Mouse (Mus musculus) heart, embryonic 14.5 days (tissue): ENCODE measurements around the gene Padi2. TPM values are rescaled to one million over a fixed set of nuclear protein-coding genes. Genes with fewer than 3 reads are reported as not detected.

Experiments used
- ATAC-seq: fragments of 200-750 bp; cut with Nextera tagmentation; 2 replicates; pipeline ENCODE4 v1.8.0; 2017; ENCODE audit warnings: low read depth, moderate TSS enrichment; ENCODE audit not compliant: insufficient number of reproducible peaks, insufficient read depth, low FRiP score
- H3K27ac ChIP-seq, 2 experiments: fragments of 200-500 bp in 1 of 2; fragments of 300-500 bp in 1 of 2; sonication (generic) in 1 of 2; replicated peaks in 1 of 2; 2 replicates each; pipeline ENCODE4 v1.5.1; 2012 to 2014; ENCODE audit warnings: low read depth in 2 of 2, low read length in 2 of 2, control low read depth in 1 of 2, mild to moderate bottlenecking in 1 of 2, mixed read lengths in 1 of 2; ENCODE audit not compliant: control insufficient read depth in 1 of 2, insufficient read depth in 1 of 2
- H3K27me3 ChIP-seq: fragments of 300-500 bp; sonication (generic); 2 replicates; pipeline ENCODE4 v1.6.1; 2014; ENCODE audit warnings: mild to moderate bottlenecking, low read length, control low read depth; ENCODE audit not compliant: control insufficient read depth, insufficient read depth
- H3K36me3 ChIP-seq: fragments of 300-500 bp; sonication (generic); 2 replicates; pipeline ENCODE4 v1.6.1; 2014; ENCODE audit warnings: mild to moderate bottlenecking, control low read depth, low read length, mixed read lengths; ENCODE audit not compliant: control insufficient read depth, insufficient read depth
- H3K4me1 ChIP-seq, 2 experiments: fragments of 200-500 bp in 1 of 2; fragments of 300-500 bp in 1 of 2; sonication (generic) in 1 of 2; 2 replicates each; pipeline ENCODE4 v1.6.1; 2012 to 2014; ENCODE audit warnings: low read length in 2 of 2, control low read depth in 1 of 2, mixed read lengths in 1 of 2; ENCODE audit not compliant: control insufficient read depth in 2 of 2, insufficient read depth in 2 of 2
- H3K4me2 ChIP-seq: fragments of 300-500 bp; sonication (generic); 2 replicates; pipeline ENCODE4 v1.6.1; 2014; ENCODE audit warnings: mild to moderate bottlenecking, low read length
- H3K4me3 ChIP-seq, 2 experiments: fragments of 200-500 bp in 1 of 2; fragments of 300-500 bp in 1 of 2; sonication (generic) in 1 of 2; 2 replicates each; pipeline ENCODE4 v1.5.1; 2012 to 2014; ENCODE audit warnings: low read length in 2 of 2, mild to moderate bottlenecking in 2 of 2, control low read depth in 1 of 2, low read depth in 1 of 2, moderate library complexity in 1 of 2; ENCODE audit not compliant: control insufficient read depth in 1 of 2, insufficient read depth in 1 of 2
- H3K9ac ChIP-seq: fragments of 300-500 bp; sonication (generic); 2 replicates; pipeline ENCODE4 v1.6.1; 2014; ENCODE audit warnings: mild to moderate bottlenecking, low read length
- H3K9me3 ChIP-seq: fragments of 300-500 bp; sonication (generic); 2 replicates; pipeline ENCODE4 v1.6.1; 2016; ENCODE audit warnings: low read length, control low read depth; ENCODE audit not compliant: control insufficient read depth
- WGBS: fragments of 180-500 bp; shearing (Covaris S2); extraction: QIAGEN DNeasy Blood & Tissue Kit; methylation state at CpG from one replicate; pipeline ENCODE4 v1.1.7; 2014; 5-methylcytosine and 5-hydroxymethylcytosine counted together
- polyA plus RNA-seq: library from polyadenylated mRNA; unstranded; fragments of >200 nt; fragmentation: Nextera tagmentation; extraction: Ambion mirVana; gene quantifications from 2 replicates; pipeline ENCODE4 v1.2.1, GENCODE M21; 2014

The Padi2 gene
- polyA plus RNA-seq, 1 experiment from 2014 or later, result 0.89 TPM

- H3K4me3 ChIP-seq, result no peak overlapping the region
- no peak for ATAC-seq
Observed at GRCm38 (mm10) chr4:140881771-140882170, 24.4 kb upstream of the Padi2 start.

GRCm38 (mm10) chr4:140882365-140882764 is 23.8 kb upstream of the Padi2 start:
- no peaks in the 10 kb centered on the region for H3K4me1 ChIP-seq
- no peak overlapping the region for H3K27ac ChIP-seq
- no peak overlapping the region for H3K4me2 ChIP-seq
- 59% methylated on average over 4 of the region's 4 CpGs for WGBS
- H3K4me3 ChIP-seq, result no peak overlapping the region
- no peak overlapping the region for H3K9ac ChIP-seq
- ATAC-seq, result no peak
- H3K36me3 ChIP-seq, result no peaks in the 10 kb centered on the region
- peaks cover 9% of the 10 kb centered on the region for H3K9me3 ChIP-seq
- no peaks in the 10 kb centered on the region for H3K27me3 ChIP-seq

More at GRCm38 (mm10) chr4:140881771-140882170, 24.4 kb upstream of the Padi2 start:
- Histone ChIP-seq H3K9me3 (peaks cover 9% of the 10 kb centered on the region), H3K27ac (no peak overlapping the region), H3K4me2 (no peak overlapping the region), H3K36me3 (no peaks in the 10 kb centered on the region), H3K27me3 (no peaks in the 10 kb centered on the region), H3K9ac (no peak overlapping the region), H3K4me1 (no peaks in the 10 kb centered on the region)
- 86% methylated on average over 13 of the region's 13 CpGs for WGBS

- Histone ChIP-seq H3K36me3 (no peaks in the 10 kb centered on the region), H3K9ac (no peak overlapping the region), H3K27ac (no peak overlapping the region), H3K4me2 (no peak overlapping the region), H3K9me3 (peaks cover 9% of the 10 kb centered on the region), H3K4me1 (no peaks in the 10 kb centered on the region), H3K27me3 (no peaks in the 10 kb centered on the region), H3K4me3 (no peak overlapping the region)
- ATAC-seq, result no peak
- WGBS, result 98% methylated on average over 3 of the region's 3 CpGs
Observed at GRCm38 (mm10) chr4:140882981-140883380, 23.2 kb upstream of the Padi2 start.

GRCm38 (mm10) chr4:140883852-140884251 is 22.3 kb upstream of the Padi2 start:
- no peaks in the 10 kb centered on the region for H3K4me1 ChIP-seq
- peaks cover 9% of the 10 kb centered on the region for H3K9me3 ChIP-seq
- no peaks in the 10 kb centered on the region for H3K27me3 ChIP-seq
- H3K4me2 ChIP-seq, result no peak overlapping the region
- no peak overlapping the region for H3K9ac ChIP-seq
- H3K27ac ChIP-seq, result no peak overlapping the region
- 36% methylated on average over 4 of the region's 4 CpGs for WGBS
- H3K36me3 ChIP-seq, result no peaks in the 10 kb centered on the region
- no peak overlapping the region for H3K4me3 ChIP-seq
- ATAC-seq, result no peak

- ATAC-seq, result no peak
- H3K9me3 ChIP-seq, result peaks cover 8% of the 10 kb centered on the region; the same call in 1 of the 2 replicates
- 92% methylated on average over 14 of the region's 14 CpGs for WGBS
- H3K4me3 ChIP-seq, result no peak overlapping the region
- H3K27me3 ChIP-seq, result no peaks in the 10 kb centered on the region
- H3K4me1 ChIP-seq, result no peaks in the 10 kb centered on the region
- H3K9ac ChIP-seq, result no peak overlapping the region
- no peak overlapping the region for H3K4me2 ChIP-seq
- H3K36me3 ChIP-seq, result no peaks in the 10 kb centered on the region
- no peak overlapping the region for H3K27ac ChIP-seq
Observed at GRCm38 (mm10) chr4:140891525-140892162, 14.5 kb upstream of the Padi2 start.

- no peak for ATAC-seq
- 48% methylated on average over 1 of the region's 1 CpGs for WGBS
- H3K9ac ChIP-seq, result no peak overlapping the region
Observed at GRCm38 (mm10) chr4:140892163-140892530, 14.0 kb upstream of the Padi2 start.

GRCm38 (mm10) chr4:140904776-140905425 is 1.2 kb upstream of the Padi2 start:
- Histone ChIP-seq H3K27me3 (peaks cover 39% of the 10 kb centered on the region), H3K4me3 (no peak overlapping the region), H3K9me3 (no peaks in the 10 kb centered on the region), H3K4me1 (peaks cover 10 to 12% of the 10 kb centered on the region in 2 experiments), H3K9ac (no peak overlapping the region), H3K4me2 (no peak overlapping the region), H3K27ac (no peak overlapping the region), H3K36me3 (no peaks in the 10 kb centered on the region)
- ATAC-seq, result no peak
- WGBS, result 56% methylated on average over 14 of the region's 14 CpGs

More at GRCm38 (mm10) chr4:140892163-140892530, 14.0 kb upstream of the Padi2 start:
- Histone ChIP-seq H3K4me3 (no peak overlapping the region), H3K4me1 (no peaks in the 10 kb centered on the region), H3K9me3 (peaks cover 8% of the 10 kb centered on the region; the same call in 1 of the 2 replicates), H3K27me3 (no peaks in the 10 kb centered on the region), H3K36me3 (no peaks in the 10 kb centered on the region), H3K4me2 (no peak overlapping the region), H3K27ac (no peak overlapping the region)
